Mouse (Mus musculus): Measurements from ENCODE around the gene Tnrc6a.

DNA sequence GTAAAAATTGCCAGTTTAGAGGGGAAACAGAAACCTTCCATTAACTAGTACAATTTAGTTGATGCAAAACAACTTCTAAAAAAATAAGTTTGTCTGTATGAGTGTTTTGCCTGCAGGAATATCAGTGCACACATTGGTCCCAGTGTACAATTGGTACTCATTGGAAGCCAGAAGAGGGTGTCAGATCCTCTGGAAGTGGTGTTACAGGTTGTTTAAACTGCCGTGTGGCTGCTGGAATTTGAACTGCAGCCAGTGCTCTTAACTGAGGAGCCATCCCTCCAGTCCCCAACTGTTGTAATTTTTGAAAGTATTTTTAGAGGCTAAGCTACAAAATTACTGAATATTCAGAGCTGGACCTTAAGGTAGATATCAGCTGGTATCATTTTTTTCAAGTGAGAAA, 4.3 kb downstream of the Tnrc6a start:
- TF ChIP-seq CTCF (IDR thresholded peaks at IDR 0.05; ENCODE audit: borderline replicate concordance, control insufficient read depth, extremely low read depth, insufficient read depth, low read length, poor library complexity) (no peak), POLR2A (IDR thresholded peaks at IDR 0.05; ENCODE audit: control insufficient read depth, extremely low read depth, insufficient read depth, low read length, poor library complexity) (no peak)

All from thymus, adult 2 months (tissue).